Mouse (Mus musculus): ENCODE data around the gene Gabbr1. TPM values are rescaled to one million over a fixed set of nuclear protein-coding genes. Genes with fewer than 3 reads are reported as not detected.

Gene Gabbr1
- total and polyA plus RNA-seq, 3 experiments = 2.1 to 11.6 (median 4.7) TPM

DNA sequence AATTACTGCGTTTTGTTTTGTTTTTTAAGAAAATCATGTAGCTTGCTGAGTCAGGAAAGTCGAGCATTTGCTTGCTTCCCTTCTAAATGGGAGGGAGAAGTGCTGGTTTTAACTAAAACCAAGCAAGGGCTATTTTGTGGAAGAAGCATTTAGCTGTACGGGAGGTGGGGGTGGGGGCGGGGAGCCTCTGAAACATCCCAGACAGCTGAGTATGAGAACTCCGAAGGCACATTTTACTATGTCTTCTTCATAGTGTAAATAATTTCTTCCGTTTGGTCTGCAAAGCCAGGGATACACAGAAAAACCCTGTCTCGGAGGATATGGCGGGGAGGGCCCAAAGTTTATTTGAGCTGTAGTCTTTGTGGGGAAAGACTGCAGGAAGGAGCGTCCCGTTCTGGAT lies 17.6 kb upstream of the Gabbr1 start:
- DNase-seq (ENCODE audit: extremely low read depth) = no peak
- Histone ChIP-seq H3K27ac (ENCODE audit: insufficient read depth, low read depth) (no peak overlapping the region), H3K4me2 (ENCODE audit: insufficient read depth, low read depth, poor library complexity, severe bottlenecking) (no peak overlapping the region), H3K79me2 (replicated peaks; ENCODE audit: control insufficient read depth, extremely low read depth, insufficient read depth, poor library complexity, severe bottlenecking) (no peaks in the 10 kb centered on the region), H3K9ac (ENCODE audit: insufficient read depth, low read depth) (no peak overlapping the region), H3K4me1 (ENCODE audit: control insufficient read depth in 1 of 2, insufficient read depth in 2 of 2) (peaks cover 1 to 10% of the 10 kb centered on the region in 2 experiments), H3K4me3 (replicated peaks in 1 of 3; ENCODE audit: low read depth in 2 of 3, low read length in 2 of 3, poor library complexity in 1 of 3) (peak overlapping the region in 1 of 3 experiments; percentile 63), H3K9me3 (replicated peaks; ENCODE audit: low read length) (no peaks in the 10 kb centered on the region), H3K36me3 (replicated peaks in 1 of 2; ENCODE audit: control insufficient read depth in 1 of 2, insufficient read depth in 1 of 2, low read length in 1 of 2) (no peaks in the 10 kb centered on the region), H3K27me3 (replicated peaks) (no peaks in the 10 kb centered on the region)
- in situ Hi-C loops (cut with MboI; ENCODE audit: low pct_ligation_motif_present, low pct_unique_long_range_greater_than_20kb, low sequenced_read_pairs) = no loop called here
- dilution Hi-C loops (cut with MboI; ENCODE audit: extremely low pct_ligation_motif_present, extremely low pct_unique_long_range_greater_than_20kb, low sequenced_read_pairs) = no loop called here
- no peak for TF ChIP-seq SMC3 (IDR thresholded peaks at IDR 0.05; ENCODE audit: low read depth, low read length)
- no peak for TF ChIP-seq MAFK (IDR thresholded peaks at IDR 0.05; ENCODE audit: insufficient replicate concordance, low read length)
- TF ChIP-seq E2F4 (IDR thresholded peaks at IDR 0.05; ENCODE audit: insufficient replicate concordance, low read depth, low read length) = no peak
- no peak for TF ChIP-seq ETS1 (conservative IDR thresholded peaks at IDR 0.05; ENCODE audit: low read depth, low read length)
- TF ChIP-seq SIN3A (IDR thresholded peaks at IDR 0.05; ENCODE audit: low read length) = no peak
- TF ChIP-seq MXI1 (IDR thresholded peaks at IDR 0.05; ENCODE audit: low read depth, low read length) = no peak
- TF ChIP-seq ELF1 (IDR thresholded peaks at IDR 0.05; ENCODE audit: low read depth, low read length) = no peak
- TF ChIP-seq KAT2A (IDR thresholded peaks at IDR 0.05; ENCODE audit: insufficient replicate concordance, low read length) = no peak
- TF ChIP-seq CTCF (conservative IDR thresholded peaks at IDR 0.05 in 1 of 2, IDR thresholded peaks at IDR 0.05 in 1 of 2; ENCODE audit: low read depth in 2 of 2, low read length in 2 of 2) = no peak
- TF ChIP-seq UBTF (IDR thresholded peaks at IDR 0.05; ENCODE audit: low read depth, low read length) = no peak
- TF ChIP-seq USF2 (conservative IDR thresholded peaks at IDR 0.05; ENCODE audit: low read depth, low read length) = no peak
- no peak for TF ChIP-seq TBP (conservative IDR thresholded peaks at IDR 0.05; ENCODE audit: low read depth, low read length)
- no peak for TF ChIP-seq ZC3H11A (IDR thresholded peaks at IDR 0.05; ENCODE audit: low read depth, low read length)
- no peak for TF ChIP-seq NELFE (IDR thresholded peaks at IDR 0.05; ENCODE audit: low read depth, low read length)
- TF ChIP-seq RCOR1 (conservative IDR thresholded peaks at IDR 0.05; ENCODE audit: low read depth, low read length) = no peak
- TF ChIP-seq POLR2AphosphoS2 (IDR thresholded peaks at IDR 0.05; ENCODE audit: low read depth, low read length) = no peak
- TF ChIP-seq MEF2A (IDR thresholded peaks at IDR 0.05; ENCODE audit: borderline replicate concordance, low read depth, low read length) = no peak

- Histone ChIP-seq H3K9me3 (replicated peaks; ENCODE audit: low read length) (no peaks in the 10 kb centered on the region), H3K27ac (ENCODE audit: insufficient read depth, low read depth) (no peak overlapping the region), H3K9ac (ENCODE audit: insufficient read depth, low read depth) (peak overlapping the region; percentile 53), H3K4me3 (replicated peaks in 1 of 3; ENCODE audit: low read depth in 2 of 3, low read length in 2 of 3, poor library complexity in 1 of 3) (peak overlapping the region; percentile 63 to 84 (median 68)), H3K36me3 (replicated peaks in 1 of 2; ENCODE audit: control insufficient read depth in 1 of 2, insufficient read depth in 1 of 2, low read length in 1 of 2) (no peaks in the 10 kb centered on the region), H3K27me3 (replicated peaks) (no peaks in the 10 kb centered on the region), H3K79me2 (replicated peaks; ENCODE audit: control insufficient read depth, extremely low read depth, insufficient read depth, poor library complexity, severe bottlenecking) (no peaks in the 10 kb centered on the region), H3K4me1 (ENCODE audit: control insufficient read depth in 1 of 2, insufficient read depth in 2 of 2) (peaks cover 0 to 9% of the 10 kb centered on the region in 2 experiments; a peak in 2 of 4 replicates), H3K4me2 (ENCODE audit: insufficient read depth, low read depth, poor library complexity, severe bottlenecking) (no peak overlapping the region; the same call in 1 of the 2 replicates)
- dilution Hi-C loops (cut with MboI; ENCODE audit: extremely low pct_ligation_motif_present, extremely low pct_unique_long_range_greater_than_20kb, low sequenced_read_pairs) (no loop called here), in situ Hi-C loops (cut with MboI; ENCODE audit: low pct_ligation_motif_present, low pct_unique_long_range_greater_than_20kb, low sequenced_read_pairs) (no loop called here)
- TF ChIP-seq CHD2 (IDR thresholded peaks at IDR 0.05; ENCODE audit: low read length) (peak; percentile 99), POLR2AphosphoS2 (IDR thresholded peaks at IDR 0.05; ENCODE audit: low read depth, low read length) (no peak)
- peak; percentile 91 for DNase-seq (ENCODE audit: extremely low read depth)
These were observed 17.1 kb upstream of the Gabbr1 start for GRCm38 (mm10) chr17:37028683-37029120.
